Mouse (Mus musculus): ENCODE results near the gene Mfsd6.

Mfsd6 gene

GRCm38 (mm10) chr1:52648153-52649027, 78.9 kb downstream of the Mfsd6 start:
- in situ Hi-C loops (cut with MboI, MseI) = loop anchor here (5.0 kb wide), 4 partner anchors 99 to 309 kb away; no protein-coding TSS in a partner anchor

GRCm38 (mm10) chr1:52640736-52641135, 86.5 kb downstream of the Mfsd6 start:
- in situ Hi-C loops (cut with MboI, MseI) = no loop called here

DNA sequence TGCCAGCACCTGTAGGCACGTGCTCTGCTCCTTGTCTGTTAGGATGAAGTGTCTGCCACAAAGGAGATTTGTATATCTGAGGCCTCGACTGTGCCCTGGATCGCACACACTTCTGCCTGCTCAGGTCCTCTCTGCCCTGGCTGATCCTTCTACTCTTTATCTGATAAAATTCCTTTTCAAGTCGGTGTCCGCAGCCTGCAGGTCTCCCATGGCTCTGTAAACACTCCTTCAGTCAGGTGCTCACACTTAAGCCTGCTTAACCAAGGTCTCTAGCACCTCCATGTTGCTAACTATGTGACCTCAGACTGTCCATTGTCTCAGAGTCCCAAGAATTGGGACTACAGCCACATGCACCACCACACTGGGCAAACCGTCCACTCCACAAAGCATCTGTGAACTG, 87.0 kb downstream of the Mfsd6 start:
- in situ Hi-C loops (cut with MboI, MseI) = no loop called here

GRCm38 (mm10) chr1:52639090-52639489, 88.2 kb downstream of the Mfsd6 start:
- in situ Hi-C loops (cut with MboI, MseI) = loop anchor here in 1 of 2 experiments (10.0 kb wide), 1 partner anchor 1634 kb away; no protein-coding TSS in a partner anchor

- in situ Hi-C loops (cut with MboI, MseI) = loop anchor here in 1 of 2 experiments (10.0 kb wide), 1 partner anchor 1633 kb away; no protein-coding TSS in a partner anchor
These were observed 89.2 kb downstream of the Mfsd6 start for GRCm38 (mm10) chr1:52638101-52638500.

- in situ Hi-C loops (cut with MboI, MseI) = loop anchor here in 1 of 2 experiments (10.0 kb wide), 1 partner anchor 1631 kb away; no protein-coding TSS in a partner anchor
These were observed 91.3 kb downstream of the Mfsd6 start for GRCm38 (mm10) chr1:52635932-52636331.

DNA sequence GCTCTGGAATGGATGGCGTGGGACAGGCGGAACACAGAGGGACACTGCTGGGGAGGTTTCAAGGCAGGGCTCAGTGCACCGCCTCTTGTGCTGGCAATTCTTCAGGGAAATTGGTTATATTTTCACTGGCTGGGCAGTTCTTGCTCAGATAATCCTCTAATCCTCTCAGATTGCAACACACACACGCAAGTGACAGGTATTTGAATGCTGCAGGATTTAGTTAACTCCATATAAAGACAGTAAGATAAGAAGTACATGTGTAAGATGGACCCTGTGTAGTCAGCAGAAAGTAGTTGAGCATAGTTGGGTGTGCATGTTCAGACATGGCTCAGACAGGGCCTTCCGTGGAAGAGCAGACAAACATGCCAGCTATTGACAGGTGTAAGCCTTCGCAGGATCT, 93.0 kb downstream of the Mfsd6 start:
- in situ Hi-C loops (cut with MboI, MseI) = loop anchor here in 1 of 2 experiments (10.0 kb wide), 1 partner anchor 1629 kb away; no protein-coding TSS in a partner anchor

DNA sequence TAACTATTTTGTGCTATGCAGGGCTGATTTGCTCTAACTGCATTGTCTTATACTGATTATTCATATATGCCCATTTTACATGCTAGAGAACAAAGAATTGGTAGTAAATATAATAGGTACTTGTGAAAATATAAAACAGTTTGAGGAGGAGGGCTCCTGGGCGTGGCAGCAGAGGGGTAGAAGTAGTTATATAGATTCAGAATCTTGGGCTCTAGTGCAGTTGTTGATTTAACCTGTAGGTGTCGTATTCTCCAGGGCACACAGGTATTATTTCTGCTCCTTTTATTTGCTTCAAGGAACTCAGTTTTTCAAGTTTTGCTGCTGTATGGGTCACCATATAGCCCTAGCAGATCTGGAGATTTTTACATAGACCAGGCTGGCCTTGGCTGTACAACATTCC, 95.7 kb downstream of the Mfsd6 start:
- in situ Hi-C loops (cut with MboI, MseI) = loop anchor here in 1 of 2 experiments (10.0 kb wide), 1 partner anchor 1627 kb away; no protein-coding TSS in a partner anchor

DNA sequence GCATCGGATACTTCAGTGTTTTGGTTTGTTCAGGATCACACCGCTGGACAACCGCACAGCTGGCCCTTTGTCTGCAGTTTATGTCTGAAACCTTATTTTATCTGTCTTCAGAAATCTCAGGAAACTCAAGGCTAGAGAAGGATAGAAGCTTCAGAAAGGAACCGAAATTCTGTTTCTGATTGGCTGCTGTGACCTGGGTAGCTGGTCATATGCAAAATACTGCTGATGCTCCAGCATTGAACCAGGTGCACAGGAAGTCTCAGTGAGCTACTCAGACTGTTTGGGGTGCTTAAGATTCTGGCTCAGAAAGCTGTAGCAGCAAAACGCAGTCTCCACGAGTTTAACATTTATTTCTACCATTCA, 96.3 kb downstream of the Mfsd6 start:
- in situ Hi-C loops (cut with MboI, MseI) = loop anchor here in 1 of 2 experiments (10.0 kb wide), 1 partner anchor 1626 kb away; no protein-coding TSS in a partner anchor

GRCm38 (mm10) chr1:52630248-52630936, 96.9 kb downstream of the Mfsd6 start, which contains the start of gene Nemp2:
Gene Nemp2 (plus strand): TSS chr1:52630703.
- in situ Hi-C loops (cut with MboI, MseI) = loop anchor here in 1 of 2 experiments (10.0 kb wide), 1 partner anchor 1626 kb away; no protein-coding TSS in a partner anchor

- in situ Hi-C loops (cut with MboI, MseI) = no loop called here
These were observed 106.8 kb downstream of the Mfsd6 start for GRCm38 (mm10) chr1:52620442-52620841.

DNA sequence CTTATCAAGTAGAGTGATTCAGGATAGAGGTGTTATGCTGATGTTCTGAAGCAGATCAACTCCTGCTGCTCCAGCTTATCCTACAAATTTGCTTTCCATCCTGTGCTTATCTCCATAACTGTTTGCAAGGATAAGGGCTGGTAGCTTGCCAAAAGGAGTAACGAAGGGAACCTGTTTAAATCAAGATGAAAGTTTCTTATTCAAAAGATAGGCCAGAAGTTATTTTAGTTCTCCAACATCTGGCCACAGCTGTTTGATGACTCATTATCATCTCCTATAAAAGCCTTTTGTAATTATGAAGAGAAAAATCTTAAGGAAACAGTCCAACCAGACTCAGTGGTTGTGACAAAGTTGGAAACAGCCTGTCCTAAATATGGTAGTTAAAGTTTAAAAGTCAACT, 109.0 kb downstream of the Mfsd6 start:
- in situ Hi-C loops (cut with MboI, MseI) = loop anchor here (5.0 to 10.0 kb wide), 2 partner anchors 101 to 113 kb away; partner anchors contain the start of gene Nab1 (in 1 of the 2)

GRCm38 (mm10) chr1:52608486-52608885, 118.8 kb downstream of the Mfsd6 start:
- in situ Hi-C loops (cut with MboI, MseI) = no loop called here

GRCm38 (mm10) chr1:52607700-52608099, 119.6 kb downstream of the Mfsd6 start:
- in situ Hi-C loops (cut with MboI, MseI) = no loop called here

Data from T-helper 17 cell (primary cell).